Mouse (Mus musculus) liver, postnatal 0 days (tissue): ENCODE results near the gene Kif14. TPM values are rescaled to one million over a fixed set of nuclear protein-coding genes. Genes with fewer than 3 reads are reported as not detected.

Experiments used
- ATAC-seq: fragments of 200-750 bp; cut with Nextera tagmentation; 2 replicates; pipeline ENCODE4 v1.8.0; 2017; ENCODE audit warnings: mild to moderate bottlenecking, moderate library complexity
- DNase-seq: peaks from one replicate; pipeline ENCODE4 v3.0.0-alpha.2; 2016
- H3K27ac ChIP-seq: fragments of 300-500 bp; sonication (generic); 2 replicates; pipeline ENCODE4 v1.5.1; 2014; ENCODE audit warnings: antibody characterized with exemption, moderate library complexity, mild to moderate bottlenecking, low read depth
- H3K27me3 ChIP-seq: fragments of 300-500 bp; sonication (generic); 2 replicates; pipeline ENCODE4 v1.6.1; 2014; ENCODE audit warnings: low read length, control low read depth, mixed read lengths; ENCODE audit not compliant: insufficient read depth
- H3K36me3 ChIP-seq: fragments of 300-500 bp; sonication (generic); replicated peaks from 2 replicates; pipeline ENCODE4 v1.6.1; 2014; ENCODE audit warnings: mild to moderate bottlenecking, control low read depth, low read length, moderate library complexity, mixed read lengths; ENCODE audit not compliant: insufficient read depth
- H3K4me1 ChIP-seq: fragments of 300-500 bp; sonication (generic); 2 replicates; pipeline ENCODE4 v1.6.1; 2014; ENCODE audit warnings: antibody characterized with exemption, mild to moderate bottlenecking, control low read depth; ENCODE audit not compliant: insufficient read depth
- H3K4me2 ChIP-seq: fragments of 300-500 bp; sonication (generic); 2 replicates; pipeline ENCODE4 v1.6.1; 2014; ENCODE audit warnings: low read depth, mild to moderate bottlenecking, low read length, moderate library complexity, mixed read lengths
- H3K4me3 ChIP-seq: fragments of 300-500 bp; sonication (generic); 2 replicates; pipeline ENCODE4 v1.5.1; 2014; ENCODE audit warnings: low read depth, low read length
- H3K9ac ChIP-seq: fragments of 300-500 bp; sonication (generic); replicated peaks from 2 replicates; pipeline ENCODE4 v1.6.1; 2014; ENCODE audit warnings: mild to moderate bottlenecking, moderate library complexity
- H3K9me3 ChIP-seq: fragments of 300-500 bp; sonication (generic); 2 replicates; pipeline ENCODE4 v1.6.1; 2016; ENCODE audit warnings: mild to moderate bottlenecking, control low read depth, low read length, mixed read lengths
- CTCF ChIP-seq: sonication (generic); IDR thresholded peaks from 2 replicates; pipeline ENCODE4 v1.5.1; 2016; ENCODE audit warnings: antibody characterized with exemption, low read depth
- EP300 ChIP-seq: IDR thresholded peaks from 2 replicates; pipeline ENCODE4 v1.6.1; 2016; ENCODE audit warnings: antibody characterized with exemption, low read depth, mild to moderate bottlenecking
- WGBS: fragments of 180-500 bp; shearing (Covaris S2); extraction: QIAGEN DNeasy Blood & Tissue Kit; methylation state at CpG from one replicate; pipeline ENCODE4 v1.1.7; 2014; ENCODE audit not compliant: insufficient replicate concordance; 5-methylcytosine and 5-hydroxymethylcytosine counted together
- polyA plus RNA-seq: library from polyadenylated mRNA; unstranded; fragments of >200 nt; fragmentation: Nextera tagmentation; extraction: Ambion mirVana; gene quantifications from 2 replicates; pipeline ENCODE4 v1.2.1, GENCODE M21; 2015

Kif14 gene
- polyA plus RNA-seq = 1.9 and 2.3 TPM in 2 replicates

DNA sequence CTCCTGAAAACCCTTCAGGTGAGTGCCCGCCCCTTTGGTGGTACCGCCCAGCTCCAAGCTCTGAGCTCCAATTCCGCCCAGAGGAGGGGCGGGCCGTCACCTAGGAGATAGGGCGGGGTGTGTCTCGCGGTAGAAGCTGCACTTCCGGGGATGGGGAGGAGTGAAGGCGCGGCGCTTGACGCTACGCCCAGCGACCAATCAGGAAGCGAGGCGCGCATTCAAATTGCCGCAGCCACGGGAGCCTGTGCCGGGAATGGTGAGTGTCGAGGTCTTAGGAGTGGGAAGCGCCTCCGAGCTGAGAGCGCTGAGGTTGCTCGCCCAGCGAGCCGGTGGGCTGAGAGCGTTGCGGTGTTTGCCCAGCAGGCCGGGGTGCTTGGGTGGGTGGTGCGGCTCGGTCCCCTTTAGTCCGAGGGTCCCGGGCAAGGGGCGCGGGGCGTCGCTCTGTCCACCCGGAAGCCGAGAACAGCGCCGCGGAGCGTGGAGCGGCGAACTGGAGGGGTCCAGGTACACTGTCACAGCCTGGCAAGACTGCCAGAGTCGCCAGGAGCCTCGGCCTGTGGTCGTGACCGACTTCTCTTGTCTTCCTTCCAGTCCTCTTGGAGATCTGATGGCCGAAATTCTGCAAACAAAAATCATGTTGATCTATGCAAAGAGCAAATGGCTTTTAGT is at the start of gene Kif14:
Kif14 (plus strand) TSS at position 201 of the 669 bp plus-strand sequence.
- TF ChIP-seq EP300 (no peak), CTCF (peak; percentile 18; the same call in 1 of the 2 replicates)
- Histone ChIP-seq H3K4me3 (peak within 1 kb of the TSS; percentile 81), H3K36me3 (peaks cover 19% of the 10 kb centered on the region), H3K27ac (peak within 1 kb of the TSS; percentile 56; the same call in 1 of the 2 replicates), H3K27me3 (no peaks in the 10 kb centered on the region), H3K4me1 (0 out of 2 replicates have a peak, but pooled peaks cover 8% of the 10 kb centered on the region), H3K9me3 (no peaks in the 10 kb centered on the region), H3K4me2 (peak within 1 kb of the TSS; percentile 96), H3K9ac (peak within 1 kb of the TSS; percentile 76)
- ATAC-seq (peak; percentile 100), DNase-seq (peak; percentile 99)
- WGBS = under 1% methylated on average over 52 of the region's 52 CpGs

DNA sequence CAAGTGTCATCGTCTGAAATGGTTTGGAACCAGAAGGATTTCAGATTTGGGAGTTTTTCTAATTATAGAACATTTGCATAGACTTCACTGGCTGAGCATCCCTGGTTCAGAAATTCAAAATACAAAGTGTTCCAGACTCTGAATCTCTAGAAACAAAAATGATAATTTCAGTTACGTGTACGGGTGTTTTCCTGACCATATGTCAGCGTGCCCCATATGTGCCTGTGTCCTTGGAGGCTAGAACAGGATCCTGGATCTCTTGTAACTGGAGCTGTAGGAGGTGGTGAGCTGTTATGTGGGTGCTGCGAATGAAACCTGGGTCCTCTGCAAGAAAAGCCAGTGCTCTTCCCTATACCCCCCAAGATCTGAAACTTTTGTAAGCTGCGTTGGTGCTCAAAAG is 47.8 kb upstream of the Kif14 start:
- no peaks in the 10 kb centered on the region for H3K27me3 ChIP-seq
- peaks cover 6% of the 10 kb centered on the region for H3K4me1 ChIP-seq
- TF ChIP-seq CTCF (no peak), EP300 (no peak)
- H3K27ac ChIP-seq = no peak overlapping the region
- no peak overlapping the region for H3K4me2 ChIP-seq
- H3K4me3 ChIP-seq = no peak overlapping the region
- DNase-seq (no peak), ATAC-seq (no peak)
- H3K9me3 ChIP-seq = no peaks in the 10 kb centered on the region
- peaks cover 6% of the 10 kb centered on the region for H3K36me3 ChIP-seq
- WGBS = 88% methylated on average over 6 of the region's 6 CpGs
- H3K9ac ChIP-seq = no peak overlapping the region

DNA sequence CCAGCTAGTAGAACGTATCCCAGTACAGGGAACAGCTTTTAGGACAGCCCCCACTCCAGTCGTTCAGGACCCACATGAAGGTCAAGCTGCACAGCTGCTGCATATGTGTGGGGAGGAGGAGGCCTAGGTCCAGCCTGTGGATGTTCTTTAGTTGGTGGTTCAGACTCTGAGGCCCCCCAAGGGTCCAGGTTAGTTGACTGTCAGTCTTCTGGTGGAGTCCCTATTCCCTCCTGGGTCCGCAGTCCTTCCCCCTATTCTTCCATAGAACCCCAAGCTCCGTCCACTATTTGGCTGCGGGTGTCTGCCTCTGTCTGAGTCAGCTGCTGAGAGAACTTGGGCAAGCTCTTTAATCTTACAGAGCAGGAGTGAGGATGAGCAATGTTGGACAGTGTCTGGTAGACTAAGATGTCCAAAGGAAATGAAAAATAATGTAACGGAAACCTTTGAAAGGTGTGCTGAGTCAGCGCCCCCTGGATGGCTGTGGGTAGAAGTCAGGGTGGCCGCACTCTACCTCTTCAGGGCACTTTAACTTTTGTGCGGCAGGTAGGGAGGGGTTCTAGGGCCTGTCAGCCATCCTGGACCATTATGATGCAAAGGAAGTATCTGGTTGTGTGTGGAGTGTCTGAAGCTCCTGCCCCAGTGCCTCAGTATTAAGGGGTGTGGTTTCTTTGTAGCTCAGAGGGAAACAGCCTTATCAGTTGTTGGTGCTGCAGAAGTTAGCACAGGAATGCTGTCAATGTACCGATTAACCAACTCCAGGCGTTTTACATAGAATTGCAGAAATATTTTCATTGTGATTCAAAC is 38.8 kb upstream of the Kif14 start:
- Histone ChIP-seq H3K4me3 (no peak overlapping the region), H3K4me1 (peaks cover 18% of the 10 kb centered on the region), H3K27me3 (no peaks in the 10 kb centered on the region), H3K9ac (0 out of 2 replicates have a peak overlapping the region, but pooled peaks have one; percentile 35), H3K27ac (peak overlapping the region; percentile 71), H3K36me3 (peaks cover 6% of the 10 kb centered on the region), H3K4me2 (peak overlapping the region; percentile 39), H3K9me3 (no peaks in the 10 kb centered on the region)
- peak; percentile 96 for ATAC-seq
- 65% methylated on average over 11 of the region's 11 CpGs for WGBS
- DNase-seq = peak; percentile 21
- TF ChIP-seq EP300 = peak; percentile 86
- peak; percentile 15; the same call in 1 of the 2 replicates for TF ChIP-seq CTCF

DNA sequence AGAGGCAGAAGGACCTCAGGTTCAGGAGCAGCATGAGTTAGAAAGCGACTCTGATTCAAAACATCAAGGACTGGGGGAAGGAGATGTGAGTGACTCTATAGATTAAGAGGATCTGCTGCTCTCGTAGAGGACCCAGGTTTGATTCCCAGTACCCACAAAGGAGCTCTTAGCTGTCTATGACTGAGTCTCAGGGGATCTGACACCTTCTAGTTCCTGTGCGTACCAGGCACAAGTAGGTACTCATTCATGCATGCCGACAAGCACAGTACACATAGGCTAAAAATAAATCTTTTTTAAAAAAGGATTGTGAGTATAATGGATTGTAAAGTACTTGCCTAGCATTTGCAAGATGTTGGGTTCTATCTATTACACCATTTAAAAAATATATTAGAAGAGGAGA is 37.2 kb upstream of the Kif14 start:
- H3K9me3 ChIP-seq = no peaks in the 10 kb centered on the region
- peaks cover 18% of the 10 kb centered on the region for H3K4me1 ChIP-seq
- ATAC-seq (no peak), DNase-seq (no peak)
- TF ChIP-seq CTCF (no peak), EP300 (no peak)
- 80% methylated on average over 4 of the region's 4 CpGs for WGBS
- H3K36me3 ChIP-seq = peaks cover 4% of the 10 kb centered on the region
- H3K4me2 ChIP-seq = no peak overlapping the region
- no peak overlapping the region for H3K4me3 ChIP-seq
- H3K27ac ChIP-seq = no peak overlapping the region
- no peaks in the 10 kb centered on the region for H3K27me3 ChIP-seq
- no peak overlapping the region for H3K9ac ChIP-seq

DNA sequence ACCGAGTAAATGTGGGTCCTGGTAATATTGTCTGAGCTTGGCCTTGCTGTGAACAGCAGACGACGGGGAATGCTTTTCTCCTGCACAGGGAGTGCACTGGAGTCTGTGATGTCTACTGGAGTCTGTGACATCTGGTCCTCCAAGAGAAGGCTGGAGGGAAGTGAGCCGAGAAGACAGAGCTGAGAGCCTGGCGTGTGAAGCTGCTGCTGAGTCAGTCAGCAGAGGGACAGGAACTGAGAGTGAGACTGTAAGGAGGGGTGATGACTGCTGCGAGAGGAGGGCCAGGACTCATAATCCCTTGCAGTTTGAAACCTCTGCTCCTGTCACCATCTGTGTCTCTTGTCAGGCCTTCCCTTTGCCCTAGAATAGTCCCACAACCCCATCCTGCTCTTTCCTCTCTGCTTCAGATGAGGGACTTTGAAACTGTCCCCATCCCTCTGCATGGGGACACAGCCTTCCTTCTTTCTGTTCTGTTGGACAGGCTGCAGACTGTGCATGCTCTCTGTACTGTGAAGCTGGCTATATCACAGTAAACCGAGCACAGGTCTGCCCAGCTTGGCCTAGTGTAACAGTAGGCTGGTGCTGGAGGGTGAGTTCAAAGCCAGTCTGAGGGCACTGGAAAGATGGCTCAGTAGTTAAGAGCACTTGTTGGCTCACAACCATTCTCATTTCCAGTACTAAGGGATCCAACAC is 35.9 kb upstream of the Kif14 start:
- no peak overlapping the region for H3K4me2 ChIP-seq
- H3K27ac ChIP-seq = no peak overlapping the region
- no peaks in the 10 kb centered on the region; the same call in 1 of the 2 replicates for H3K36me3 ChIP-seq
- ATAC-seq (no peak), DNase-seq (no peak)
- no peaks in the 10 kb centered on the region for H3K9me3 ChIP-seq
- peaks cover 18% of the 10 kb centered on the region for H3K4me1 ChIP-seq
- H3K27me3 ChIP-seq = no peaks in the 10 kb centered on the region
- H3K9ac ChIP-seq = no peak overlapping the region
- 64% methylated on average over 7 of the region's 7 CpGs for WGBS
- no peak overlapping the region for H3K4me3 ChIP-seq
- TF ChIP-seq CTCF (no peak), EP300 (no peak)

DNA sequence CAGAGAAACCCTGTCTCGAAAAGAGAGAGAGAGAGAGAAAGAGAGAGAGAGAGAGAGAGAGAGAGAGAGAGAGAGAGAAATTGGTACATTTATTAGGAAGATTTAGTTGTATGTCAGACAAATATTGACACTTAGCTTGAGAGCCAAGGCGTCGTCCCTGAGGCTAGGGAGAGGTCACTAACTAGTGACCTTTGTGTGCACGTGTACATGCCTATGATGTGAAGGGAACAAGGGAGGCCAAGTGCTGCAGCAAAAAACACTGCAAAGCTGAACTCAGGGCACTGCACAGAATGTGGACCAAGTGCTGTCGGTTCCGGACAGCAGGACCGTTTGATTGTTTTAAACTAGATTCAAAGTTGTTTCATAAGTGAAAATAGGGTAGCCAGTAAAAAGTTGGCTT is 25.4 kb upstream of the Kif14 start:
- TF ChIP-seq CTCF = no peak
- TF ChIP-seq EP300 = no peak
- H3K27me3 ChIP-seq = no peaks in the 10 kb centered on the region
- H3K36me3 ChIP-seq = peaks cover under 1% of the 10 kb centered on the region; the same call in 1 of the 2 replicates
- H3K9ac ChIP-seq = no peak overlapping the region
- H3K4me1 ChIP-seq = peaks cover 25% of the 10 kb centered on the region
- H3K27ac ChIP-seq = no peak overlapping the region
- no peaks in the 10 kb centered on the region for H3K9me3 ChIP-seq
- 75% methylated on average over 7 of the region's 7 CpGs for WGBS
- DNase-seq = no peak
- no peak for ATAC-seq
- H3K4me2 ChIP-seq = no peak overlapping the region
- H3K4me3 ChIP-seq = no peak overlapping the region
